Mouse (Mus musculus) forebrain, embryonic 13.5 days (tissue): Measurements from ENCODE around the gene Slc30a2. TPM values are rescaled to one million over a fixed set of nuclear protein-coding genes. Genes with fewer than 3 reads are reported as not detected.

ENCODE experiments used
- ATAC-seq: fragments of 200-750 bp; cut with Nextera tagmentation; 2 replicates; pipeline ENCODE4 v1.8.0; 2017
- H3K27ac ChIP-seq: fragments of 300-500 bp; sonication (generic); 2 replicates; pipeline ENCODE4 v1.5.1; 2015; ENCODE audit warnings: inconsistent platforms, mild to moderate bottlenecking, moderate library complexity
- H3K27me3 ChIP-seq: fragments of 300-500 bp; sonication (generic); 2 replicates; pipeline ENCODE4 v1.6.1; 2015; ENCODE audit warnings: mild to moderate bottlenecking, inconsistent platforms
- H3K36me3 ChIP-seq: fragments of 300-500 bp; sonication (generic); 2 replicates; pipeline ENCODE4 v1.6.1; 2015; ENCODE audit warnings: mild to moderate bottlenecking, inconsistent platforms; ENCODE audit not compliant: poor library complexity, severe bottlenecking
- H3K4me1 ChIP-seq: fragments of 300-500 bp; sonication (generic); 2 replicates; pipeline ENCODE4 v1.6.1; 2015; ENCODE audit warnings: inconsistent platforms
- H3K4me2 ChIP-seq: fragments of 300-500 bp; sonication (generic); 2 replicates; pipeline ENCODE4 v1.6.1; 2015; ENCODE audit warnings: inconsistent platforms, mild to moderate bottlenecking, moderate library complexity
- H3K4me3 ChIP-seq: fragments of 300-500 bp; sonication (generic); 2 replicates; pipeline ENCODE4 v1.5.1; 2015; ENCODE audit warnings: mild to moderate bottlenecking, inconsistent platforms
- H3K9ac ChIP-seq: fragments of 300-500 bp; sonication (generic); 2 replicates; pipeline ENCODE4 v1.6.1; 2015; ENCODE audit warnings: mild to moderate bottlenecking, inconsistent platforms
- H3K9me3 ChIP-seq: fragments of 300-500 bp; sonication (generic); replicated peaks from 2 replicates; pipeline ENCODE4 v1.6.1; 2016; ENCODE audit warnings: inconsistent platforms
- WGBS: fragments of 180-500 bp; shearing (Covaris S2); methylation state at CpG from one replicate; pipeline ENCODE4 v1.1.7; 2015; 5-methylcytosine and 5-hydroxymethylcytosine counted together
- polyA plus RNA-seq: library from polyadenylated mRNA; unstranded; fragments of >200 nt; fragmentation: Nextera tagmentation; extraction: Ambion mirVana; gene quantifications from 2 replicates; pipeline ENCODE4 v1.2.1, GENCODE M21; 2015

Slc30a2 gene
- polyA plus RNA-seq, 1 experiment from 2014 or later, result not detected

DNA sequence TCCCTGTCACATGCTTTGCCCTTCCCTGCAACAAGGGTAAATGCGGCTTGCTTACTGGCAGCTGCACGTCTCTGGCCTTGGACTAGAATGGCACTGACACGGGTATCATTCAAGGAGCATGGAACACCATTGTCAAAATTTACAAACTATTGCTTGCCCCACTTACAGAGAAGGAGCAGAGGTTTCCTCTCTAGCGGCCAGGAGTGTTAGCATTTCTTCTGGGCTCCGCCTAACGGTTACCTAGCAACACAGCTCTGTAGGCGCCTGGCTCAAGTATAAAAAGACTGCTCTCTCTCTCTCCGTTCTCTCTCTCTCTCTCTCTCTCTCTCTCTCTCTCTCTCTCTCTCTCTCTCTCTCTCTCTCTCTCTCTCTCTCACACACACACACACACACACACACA lies 49.6 kb downstream of the Slc30a2 start:
- H3K27me3 ChIP-seq, result no peaks in the 10 kb centered on the region
- H3K4me1 ChIP-seq, result peaks cover 19% of the 10 kb centered on the region
- H3K9ac ChIP-seq, result no peak overlapping the region
- no peak overlapping the region; the same call in 1 of the 2 replicates for H3K27ac ChIP-seq
- H3K9me3 ChIP-seq, result no peaks in the 10 kb centered on the region; the same call in 1 of the 2 replicates
- H3K36me3 ChIP-seq, result no peaks in the 10 kb centered on the region
- H3K4me3 ChIP-seq, result no peak overlapping the region
- no peak for ATAC-seq
- WGBS, result 17% methylated on average over 8 of the region's 8 CpGs
- no peak overlapping the region for H3K4me2 ChIP-seq

DNA sequence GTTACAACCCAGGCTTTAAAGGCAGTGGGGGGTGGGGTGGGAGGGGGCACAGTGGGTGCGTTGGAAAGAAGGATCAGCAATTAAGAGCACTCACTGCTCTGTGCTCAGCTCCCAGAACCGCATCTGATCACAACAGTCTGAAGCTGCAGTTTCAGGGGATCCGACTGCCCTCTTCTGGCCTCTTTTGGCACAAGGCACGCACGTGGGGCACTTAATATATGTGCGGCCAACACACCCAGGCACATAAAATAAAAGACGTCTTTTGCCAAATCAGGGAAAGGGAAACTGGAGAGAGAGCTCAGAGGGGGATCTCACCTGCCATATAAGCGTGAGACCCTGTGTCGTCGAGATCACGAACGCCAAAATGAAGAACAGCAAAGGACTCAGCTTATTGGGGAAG lies 50.0 kb downstream of the Slc30a2 start:
- Histone ChIP-seq H3K27ac (no peak overlapping the region), H3K27me3 (no peaks in the 10 kb centered on the region), H3K9me3 (no peaks in the 10 kb centered on the region; the same call in 1 of the 2 replicates), H3K9ac (no peak overlapping the region), H3K4me1 (peaks cover 22% of the 10 kb centered on the region), H3K36me3 (no peaks in the 10 kb centered on the region), H3K4me3 (no peak overlapping the region), H3K4me2 (no peak overlapping the region)
- no peak for ATAC-seq
- WGBS, result 19% methylated on average over 12 of the region's 12 CpGs

DNA sequence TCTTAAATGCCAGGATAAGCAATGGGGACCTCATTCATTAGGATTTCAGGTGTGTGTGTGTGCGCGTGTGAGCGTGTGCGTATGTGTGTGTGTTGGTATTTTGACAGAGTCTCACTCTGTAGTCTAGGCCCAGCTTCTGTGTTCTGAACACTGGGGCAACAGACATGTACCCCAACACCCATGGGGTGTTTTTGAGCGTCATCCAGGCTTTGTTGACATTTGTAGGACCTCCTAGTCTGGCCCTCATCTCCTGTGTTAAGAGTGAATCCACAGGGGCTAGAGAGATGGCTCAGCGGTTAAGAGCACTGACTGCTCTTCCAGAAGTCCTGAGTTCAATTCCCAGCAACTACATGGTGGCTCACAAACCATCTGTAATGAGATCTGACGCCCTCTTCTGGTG lies 52.2 kb downstream of the Slc30a2 start:
- 95% methylated on average over 7 of the region's 7 CpGs for WGBS
- Histone ChIP-seq H3K4me3 (no peak overlapping the region), H3K4me1 (peaks cover 29% of the 10 kb centered on the region), H3K4me2 (0 out of 2 replicates have a peak overlapping the region, but pooled peaks have one; percentile 61), H3K9ac (no peak overlapping the region), H3K9me3 (no peaks in the 10 kb centered on the region; the same call in 1 of the 2 replicates), H3K27ac (no peak overlapping the region), H3K27me3 (no peaks in the 10 kb centered on the region), H3K36me3 (no peaks in the 10 kb centered on the region)
- no peak for ATAC-seq

DNA sequence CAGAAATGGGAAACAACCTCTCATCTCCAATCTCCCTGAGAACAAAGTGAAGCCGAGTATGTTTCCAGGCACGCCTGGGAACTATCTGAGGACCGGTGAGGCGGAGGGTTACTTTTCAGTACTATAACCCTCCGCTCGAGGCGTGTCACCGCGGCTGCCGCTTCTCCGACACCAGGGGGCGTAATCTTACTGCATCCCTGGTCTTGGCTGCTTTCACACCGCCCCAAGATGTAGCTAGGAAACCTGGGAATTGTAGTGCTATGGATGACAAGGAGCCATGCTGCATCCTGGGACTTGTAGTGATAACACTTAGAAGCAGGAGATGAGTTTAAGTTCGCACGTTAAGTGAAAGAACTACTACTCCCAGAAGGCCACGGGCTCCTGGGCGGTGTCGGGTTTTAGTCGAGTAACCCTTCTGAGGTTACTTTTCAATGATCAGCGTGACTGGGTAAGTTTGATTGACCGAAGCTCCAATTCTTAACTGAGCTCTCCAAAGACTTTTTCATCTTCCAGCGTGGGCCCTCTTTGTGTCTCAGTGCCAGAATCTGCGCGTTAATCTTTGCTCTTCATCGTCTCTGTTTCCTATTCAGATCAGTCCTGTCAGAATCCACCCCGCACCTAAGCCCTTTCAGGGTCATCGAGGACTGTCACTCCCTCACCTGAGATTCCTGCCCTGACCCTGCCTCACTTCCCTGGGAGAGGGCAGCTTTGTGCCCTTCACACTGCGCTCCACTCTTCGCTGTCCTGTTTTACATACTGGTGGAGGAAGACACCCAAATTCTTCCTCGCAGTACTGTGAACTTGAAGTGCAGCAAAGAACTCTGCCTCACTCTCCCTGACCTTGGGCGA lies 53.2 kb downstream of the Slc30a2 start, which contains the start of gene Pafah2:
Pafah2 (plus strand) TSS at position 344 of the 849 bp plus-strand sequence.
- H3K27ac ChIP-seq, result peak within 1 kb of the TSS; percentile 49
- peak within 1 kb of the TSS; percentile 88 for H3K4me2 ChIP-seq
- ATAC-seq, result peak; percentile 98
- H3K9ac ChIP-seq, result peak within 1 kb of the TSS; percentile 66
- H3K36me3 ChIP-seq, result no peaks in the 10 kb centered on the region
- no peaks in the 10 kb centered on the region; the same call in 1 of the 2 replicates for H3K9me3 ChIP-seq
- H3K4me1 ChIP-seq, result peaks cover 39% of the 10 kb centered on the region
- H3K4me3 ChIP-seq, result peak within 1 kb of the TSS; percentile 53
- under 1% methylated on average over 31 of the region's 31 CpGs for WGBS
- H3K27me3 ChIP-seq, result no peaks in the 10 kb centered on the region

DNA sequence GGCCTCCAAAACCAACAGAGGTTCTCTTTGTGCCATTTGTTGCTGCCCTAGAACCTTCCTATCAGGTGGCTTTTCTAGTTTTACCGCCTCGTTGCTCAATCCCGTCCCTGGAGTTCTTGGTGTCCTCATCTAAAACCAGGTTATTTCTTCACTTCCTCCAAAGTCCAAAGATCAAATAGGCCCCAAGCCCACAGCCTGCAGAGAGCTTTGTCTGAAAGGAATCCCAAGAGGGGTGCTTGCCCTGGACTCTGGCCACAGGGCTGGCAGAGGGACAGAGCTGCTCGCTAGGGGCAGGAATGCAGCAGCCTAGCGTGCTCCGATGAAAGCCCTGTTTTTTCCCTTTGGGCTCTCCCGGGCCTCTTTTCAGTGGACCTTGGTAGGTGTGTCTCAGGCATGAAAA lies 54.1 kb downstream of the Slc30a2 start:
- H3K4me3 ChIP-seq, result peak overlapping the region; percentile 10; the same call in 1 of the 2 replicates
- WGBS, result 32% methylated on average over 7 of the region's 7 CpGs
- peak overlapping the region; percentile 88 for H3K4me2 ChIP-seq
- no peaks in the 10 kb centered on the region for H3K9me3 ChIP-seq
- no peaks in the 10 kb centered on the region for H3K27me3 ChIP-seq
- ATAC-seq, result no peak
- no peak overlapping the region for H3K27ac ChIP-seq
- H3K36me3 ChIP-seq, result no peaks in the 10 kb centered on the region
- H3K4me1 ChIP-seq, result peaks cover 46% of the 10 kb centered on the region
- peak overlapping the region; percentile 51; the same call in 1 of the 2 replicates for H3K9ac ChIP-seq

DNA sequence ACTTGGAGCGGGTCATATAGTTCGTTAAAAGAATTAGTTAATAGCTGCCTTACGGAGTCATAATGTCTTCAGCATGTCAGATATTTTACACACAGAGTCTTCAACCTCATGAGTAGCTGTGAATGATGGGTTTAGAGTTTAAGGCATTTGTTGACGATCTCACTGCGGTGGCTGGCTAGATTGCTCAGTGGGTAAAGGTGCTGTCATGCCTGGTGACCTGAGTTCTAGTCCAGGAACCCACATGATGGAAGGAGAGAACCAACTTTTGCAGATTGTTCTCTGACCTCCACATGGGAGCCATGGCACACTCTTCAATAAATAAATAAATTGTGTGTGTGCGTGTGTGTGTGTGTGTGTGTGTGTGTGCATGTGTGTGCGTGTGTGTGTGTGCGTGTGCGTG lies 54.8 kb downstream of the Slc30a2 start:
- no peak overlapping the region for H3K4me2 ChIP-seq

DNA sequence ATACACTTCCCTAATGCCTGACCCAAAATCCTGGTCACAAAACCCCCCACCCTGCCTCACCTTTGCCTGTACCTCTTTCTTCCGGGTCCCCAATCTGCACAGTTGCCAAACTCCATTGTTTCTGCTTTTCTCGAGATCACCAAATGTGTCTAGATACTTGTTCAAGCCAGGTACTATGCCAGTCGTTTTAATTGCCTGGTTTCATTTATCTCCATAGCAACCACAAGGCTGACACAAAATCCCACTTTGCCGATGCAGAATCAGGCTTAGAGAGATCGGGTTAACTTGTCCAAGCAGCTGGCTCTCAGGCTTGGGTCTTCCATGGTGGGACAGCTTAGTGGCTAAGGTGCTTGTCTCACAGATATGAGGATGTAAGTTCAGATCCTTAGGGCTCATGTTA lies 57.2 kb downstream of the Slc30a2 start:
- WGBS, result 11% methylated on average over 5 of the region's 5 CpGs
- Histone ChIP-seq H3K4me2 (peak overlapping the region; percentile 71), H3K4me1 (peaks cover 46% of the 10 kb centered on the region), H3K9me3 (no peaks in the 10 kb centered on the region), H3K27me3 (no peaks in the 10 kb centered on the region), H3K27ac (no peak overlapping the region; the same call in 1 of the 2 replicates), H3K9ac (no peak overlapping the region), H3K36me3 (no peaks in the 10 kb centered on the region), H3K4me3 (no peak overlapping the region)
- ATAC-seq, result no peak

More for the DNA sequence above, 54.8 kb downstream of the Slc30a2 start:
- no peak for ATAC-seq
- Histone ChIP-seq H3K36me3 (no peaks in the 10 kb centered on the region), H3K27ac (no peak overlapping the region), H3K4me1 (peaks cover 44% of the 10 kb centered on the region), H3K9me3 (no peaks in the 10 kb centered on the region), H3K4me3 (no peak overlapping the region), H3K9ac (no peak overlapping the region), H3K27me3 (no peaks in the 10 kb centered on the region)
- WGBS, result 91% methylated on average over 9 of the region's 9 CpGs

DNA sequence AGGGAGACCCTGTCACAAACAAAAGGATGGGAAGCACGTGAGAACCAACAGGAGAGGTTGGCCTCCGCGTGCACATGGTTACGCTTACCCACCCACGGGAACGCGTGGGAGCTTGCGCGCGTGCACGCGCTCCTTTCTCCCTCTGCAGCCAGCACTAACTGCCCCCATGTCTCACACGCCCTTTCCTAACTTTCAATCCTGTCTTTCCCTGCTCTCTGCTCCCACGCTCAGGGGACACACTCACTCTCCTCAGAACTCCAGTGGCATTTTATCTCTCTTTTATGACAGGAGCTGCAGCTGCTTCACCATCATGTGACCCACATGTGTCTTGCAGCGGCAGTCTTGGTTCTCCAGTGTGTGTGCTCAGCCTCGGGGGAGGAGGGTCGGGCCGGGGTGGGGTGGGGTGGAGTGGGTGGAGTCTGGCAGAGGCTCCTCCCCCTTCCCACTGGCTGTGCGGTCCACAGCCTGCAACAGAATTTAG lies 58.2 kb downstream of the Slc30a2 start:
- Histone ChIP-seq H3K27ac (peak overlapping the region; percentile 57), H3K9ac (peak overlapping the region; percentile 63), H3K4me1 (peaks cover 46% of the 10 kb centered on the region), H3K27me3 (no peaks in the 10 kb centered on the region), H3K36me3 (no peaks in the 10 kb centered on the region), H3K4me2 (peak overlapping the region; percentile 71), H3K9me3 (no peaks in the 10 kb centered on the region), H3K4me3 (peak overlapping the region; percentile 38)
- ATAC-seq, result peak; percentile 80
- 3% methylated on average over 19 of the region's 19 CpGs for WGBS

DNA sequence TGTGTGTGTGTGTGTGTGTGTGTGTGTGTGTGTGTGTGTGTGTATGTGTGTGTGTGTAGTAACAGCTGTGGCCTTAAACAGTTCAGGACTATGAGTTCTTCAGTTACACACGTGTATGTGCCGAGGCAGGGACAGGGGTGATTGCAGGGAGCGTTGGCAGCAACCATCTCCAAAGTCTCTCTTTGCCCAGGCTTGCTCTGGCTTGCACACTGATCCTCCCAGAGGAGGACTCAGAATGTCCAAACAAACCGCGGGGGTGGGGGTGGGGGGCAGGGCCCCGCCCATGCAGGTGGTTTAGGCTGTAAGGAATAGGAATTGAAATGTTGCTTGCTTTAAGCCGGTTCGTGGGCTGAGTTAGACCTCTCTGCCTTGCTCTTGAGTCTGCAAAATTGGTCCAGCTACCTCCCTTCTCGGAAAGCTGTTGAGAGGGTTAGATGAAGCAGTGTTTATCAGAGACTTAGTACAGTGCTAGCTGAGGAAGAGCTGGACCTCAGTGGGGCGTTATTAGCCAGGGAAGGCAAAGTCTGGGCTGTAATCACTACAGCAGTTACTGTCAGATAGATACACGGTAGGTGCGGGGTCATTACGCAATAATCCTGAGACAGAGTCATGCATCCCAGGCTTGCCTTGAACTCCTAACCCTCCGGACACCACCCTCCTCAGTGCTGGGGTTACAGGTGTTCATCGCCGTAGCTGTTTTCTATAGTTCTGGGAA lies 59.0 kb downstream of the Slc30a2 start:
- H3K27ac ChIP-seq, result peak overlapping the region; percentile 57; the same call in 1 of the 2 replicates
- H3K27me3 ChIP-seq, result no peaks in the 10 kb centered on the region
- no peak overlapping the region for H3K4me3 ChIP-seq
- H3K36me3 ChIP-seq, result no peaks in the 10 kb centered on the region
- H3K9me3 ChIP-seq, result no peaks in the 10 kb centered on the region
- 70% methylated on average over 16 of the region's 16 CpGs for WGBS
- ATAC-seq, result no peak
- H3K9ac ChIP-seq, result no peak overlapping the region; the same call in 1 of the 2 replicates
- peaks cover 41% of the 10 kb centered on the region for H3K4me1 ChIP-seq
- H3K4me2 ChIP-seq, result peak overlapping the region; percentile 71

DNA sequence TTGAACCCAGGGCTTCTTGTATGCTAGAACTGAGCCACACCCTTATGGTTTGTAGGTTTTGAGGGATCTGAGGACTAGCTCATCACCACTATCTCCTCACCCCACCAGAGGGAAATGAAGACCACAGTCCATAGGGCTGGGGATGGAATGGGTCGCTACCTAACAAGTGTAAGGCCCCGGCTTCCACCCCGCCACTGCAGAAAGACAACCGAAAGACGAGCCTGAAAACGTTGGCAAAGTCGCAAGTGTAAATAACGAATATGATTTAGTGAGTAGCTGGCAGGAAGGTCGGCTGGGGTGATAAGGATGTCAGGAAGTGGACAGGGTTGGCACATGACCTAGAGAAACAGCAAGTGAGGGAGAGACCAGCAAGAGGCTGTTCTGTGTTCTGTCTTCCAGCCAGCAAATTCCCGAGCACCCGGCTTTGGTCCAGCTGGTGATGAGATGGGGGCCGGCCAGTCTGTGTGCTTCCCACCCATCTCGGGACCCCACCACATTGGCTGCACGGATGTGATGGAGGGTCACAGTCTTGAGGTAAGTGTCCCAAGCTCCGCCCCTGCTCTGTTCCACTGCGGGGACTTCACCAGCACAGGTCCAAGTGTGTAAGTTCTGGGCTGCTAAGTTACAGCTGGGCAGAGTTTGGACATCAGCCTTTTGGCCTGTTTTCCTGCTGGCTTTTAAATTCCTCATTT lies 59.7 kb downstream of the Slc30a2 start:
- Histone ChIP-seq H3K4me2 (no peak overlapping the region), H3K9ac (no peak overlapping the region), H3K9me3 (no peaks in the 10 kb centered on the region), H3K4me3 (no peak overlapping the region), H3K36me3 (no peaks in the 10 kb centered on the region), H3K27me3 (no peaks in the 10 kb centered on the region), H3K27ac (no peak overlapping the region), H3K4me1 (peaks cover 34% of the 10 kb centered on the region)
- 79% methylated on average over 16 of the region's 16 CpGs for WGBS
- ATAC-seq, result no peak

DNA sequence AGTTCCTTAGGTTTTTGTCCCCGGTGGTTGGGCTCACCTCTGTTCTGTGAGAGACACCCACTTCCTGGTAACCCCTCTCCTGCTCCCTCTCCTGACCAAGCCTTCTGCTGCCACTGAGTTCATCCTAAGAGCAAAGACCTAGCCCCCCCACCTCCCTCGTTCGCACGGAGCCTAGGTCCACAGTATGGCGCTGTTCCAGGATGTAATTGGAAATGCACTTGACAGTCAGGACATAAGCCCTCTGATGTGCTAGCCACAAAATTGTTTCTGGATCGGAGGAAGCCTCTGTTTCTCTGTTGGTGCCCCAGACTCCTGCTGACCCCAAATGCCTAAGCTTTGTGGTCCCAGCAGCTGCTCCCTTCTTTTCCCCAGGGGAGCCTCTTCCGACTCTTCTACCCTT lies 60.7 kb downstream of the Slc30a2 start:
- Histone ChIP-seq H3K27me3 (no peaks in the 10 kb centered on the region), H3K27ac (no peak overlapping the region), H3K4me2 (no peak overlapping the region), H3K9me3 (no peaks in the 10 kb centered on the region), H3K4me1 (peaks cover 33% of the 10 kb centered on the region), H3K36me3 (no peaks in the 10 kb centered on the region), H3K4me3 (no peak overlapping the region), H3K9ac (no peak overlapping the region)
- ATAC-seq, result no peak
- 57% methylated on average over 7 of the region's 7 CpGs for WGBS
